Mouse (Mus musculus): ENCODE measurements around the gene Ncam2.
"Not testable (repeated sequence)": the region's sequence is repeated elsewhere in the genome, so short reads cannot be mapped to it uniquely, and the experiment has no call there.

The Ncam2 gene

DNA sequence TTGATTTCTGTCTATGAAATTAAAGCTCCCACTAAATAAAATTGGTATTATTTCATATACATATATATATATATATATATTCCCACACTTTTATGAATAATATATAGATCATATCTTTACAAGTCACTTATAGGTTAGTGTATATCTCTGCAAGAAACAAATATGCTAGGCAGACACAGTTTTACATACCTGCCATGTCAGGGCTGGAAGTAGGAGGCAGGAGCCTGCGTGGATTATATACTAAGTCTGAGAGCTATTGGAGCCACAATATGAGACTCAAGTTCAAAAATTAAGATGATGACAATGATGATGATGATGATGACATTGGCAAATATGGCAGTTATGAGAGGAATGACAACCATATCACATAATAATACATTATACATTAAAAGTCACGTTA is 85.4 kb downstream of the Ncam2 start:
- no peak for DNase-seq (ENCODE audit: low read depth, low spot score)

GRCm38 (mm10) chr16:81303806-81304205 is 103.3 kb downstream of the Ncam2 start:
- no peak for DNase-seq (ENCODE audit: low read depth, low spot score)

DNA sequence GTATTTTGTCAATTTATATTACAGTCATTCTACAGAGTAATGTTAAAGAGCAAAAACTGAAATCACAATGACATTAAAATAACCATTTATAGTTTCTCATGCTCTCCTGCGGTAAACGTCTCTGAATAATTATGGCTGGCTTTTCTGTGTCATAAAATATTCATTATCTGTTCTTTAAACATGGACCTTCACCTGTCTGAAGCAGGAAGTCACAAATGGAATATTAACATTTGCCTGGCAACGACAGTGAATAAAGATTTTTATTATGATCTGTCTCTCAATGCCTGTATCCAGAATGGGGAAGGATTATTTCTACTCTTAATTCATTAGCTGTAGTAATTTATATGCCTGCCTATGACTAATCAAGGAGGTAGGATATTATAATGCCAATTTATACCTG is 108.7 kb downstream of the Ncam2 start:
- DNase-seq (ENCODE audit: low read depth, low spot score), result no peak

- no peak for DNase-seq (ENCODE audit: low read depth, low spot score)
These were observed 118.5 kb downstream of the Ncam2 start for GRCm38 (mm10) chr16:81319037-81319436.

GRCm38 (mm10) chr16:81330539-81330938 is 130.0 kb downstream of the Ncam2 start:
- no peak for DNase-seq (ENCODE audit: low read depth, low spot score)

DNA sequence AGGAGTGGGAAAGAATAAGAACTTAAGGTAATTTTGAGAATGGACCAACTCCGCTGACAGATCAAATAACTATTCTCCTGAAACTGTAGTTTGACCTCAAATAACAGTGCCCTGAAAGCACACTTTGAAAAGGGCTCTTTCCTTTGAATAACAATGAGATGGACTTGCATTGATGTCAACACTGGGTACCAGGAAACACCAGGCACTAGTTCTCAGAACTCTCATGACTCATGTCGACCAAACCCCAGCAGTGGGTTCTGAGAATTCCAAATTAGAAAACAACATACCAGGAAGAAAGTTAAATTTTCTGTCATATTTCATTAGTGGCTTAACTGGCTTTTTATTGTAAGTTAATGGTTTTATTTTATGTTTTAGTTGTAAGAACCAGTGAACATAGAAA is 165.4 kb downstream of the Ncam2 start:
- no peak for DNase-seq (ENCODE audit: low read depth, low spot score)

DNA sequence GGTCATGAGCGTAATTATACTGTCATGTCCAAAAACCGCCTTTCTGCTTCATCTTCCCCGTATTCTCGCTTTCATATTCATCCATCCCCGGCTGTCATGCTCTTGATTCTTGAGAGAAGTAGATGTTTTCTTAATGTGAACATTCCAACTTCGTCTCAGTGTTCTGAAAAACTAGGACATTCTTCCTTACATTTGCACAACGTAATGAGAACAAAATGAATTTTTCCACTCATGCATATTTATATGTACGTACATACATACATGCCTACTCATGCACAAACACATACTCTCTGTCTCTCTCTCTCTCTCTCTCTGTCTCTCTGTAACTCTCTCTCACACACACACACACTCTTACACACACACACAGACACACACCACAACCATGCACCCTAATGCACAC is 173.7 kb downstream of the Ncam2 start:
- no peak for DNase-seq (ENCODE audit: low read depth, low spot score)

- no peak for DNase-seq (ENCODE audit: low read depth, low spot score)
These were observed 179.9 kb downstream of the Ncam2 start for GRCm38 (mm10) chr16:81380434-81380833.

- DNase-seq (ENCODE audit: low read depth, low spot score), result no peak
These were observed 188.1 kb downstream of the Ncam2 start for GRCm38 (mm10) chr16:81388646-81389045.

DNA sequence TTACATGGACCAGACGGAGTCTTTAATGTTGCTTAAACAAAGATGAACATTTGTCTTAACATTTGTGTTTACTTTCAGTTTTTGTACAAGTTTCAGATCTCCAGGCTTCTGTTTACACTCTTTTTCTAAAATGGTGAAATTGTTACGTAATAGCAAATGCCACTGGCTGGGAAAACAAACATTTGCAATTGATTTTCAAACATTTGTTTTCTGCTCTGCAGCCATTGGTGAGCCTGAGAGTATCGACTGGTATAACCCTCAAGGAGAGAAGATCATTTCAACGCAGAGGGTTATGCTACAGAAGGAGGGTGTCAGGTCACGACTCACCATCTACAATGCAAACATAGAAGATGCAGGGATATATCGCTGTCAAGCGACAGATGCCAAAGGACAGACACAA is 234.1 kb downstream of the Ncam2 start:
- DNase-seq (ENCODE audit: low read depth, low spot score), result no peak

DNA sequence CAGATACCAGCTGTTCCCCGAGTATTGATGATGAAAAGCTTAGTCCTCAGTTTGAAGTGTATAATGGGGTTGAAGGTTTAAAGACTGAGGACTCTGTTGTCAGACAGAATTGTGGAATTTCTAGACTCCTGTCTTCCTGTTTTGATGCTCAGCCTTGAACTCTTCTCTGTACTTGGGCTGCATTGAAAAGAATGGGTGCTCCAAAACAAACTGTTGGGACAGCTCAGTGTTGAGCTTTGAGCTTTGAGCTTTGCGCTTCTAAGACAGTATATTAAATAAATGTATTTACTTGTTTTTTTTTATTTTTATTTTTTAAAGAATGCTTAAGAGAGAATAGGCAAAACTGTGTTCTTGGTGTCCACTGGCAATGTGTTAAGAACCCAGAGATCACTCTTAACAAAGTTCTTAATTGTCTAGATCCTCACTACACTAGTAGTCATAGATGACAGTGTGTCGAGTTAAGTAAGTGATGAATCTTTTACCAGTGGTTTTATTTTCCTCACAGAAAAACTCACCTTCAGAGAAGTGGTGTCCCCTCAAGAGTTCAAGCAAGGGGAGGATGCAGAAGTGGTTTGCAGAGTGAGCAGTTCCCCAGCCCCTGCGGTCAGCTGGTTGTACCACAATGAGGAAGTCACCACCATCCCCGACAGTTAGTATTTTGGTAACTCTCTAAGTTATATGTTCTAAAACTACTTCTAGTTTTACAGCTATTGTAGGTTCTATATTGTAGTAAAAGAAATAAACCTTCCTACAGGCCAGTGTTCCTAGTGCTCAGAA is 236.8 kb downstream of the Ncam2 start:
- no peak for DNase-seq (ENCODE audit: low read depth, low spot score)

DNA sequence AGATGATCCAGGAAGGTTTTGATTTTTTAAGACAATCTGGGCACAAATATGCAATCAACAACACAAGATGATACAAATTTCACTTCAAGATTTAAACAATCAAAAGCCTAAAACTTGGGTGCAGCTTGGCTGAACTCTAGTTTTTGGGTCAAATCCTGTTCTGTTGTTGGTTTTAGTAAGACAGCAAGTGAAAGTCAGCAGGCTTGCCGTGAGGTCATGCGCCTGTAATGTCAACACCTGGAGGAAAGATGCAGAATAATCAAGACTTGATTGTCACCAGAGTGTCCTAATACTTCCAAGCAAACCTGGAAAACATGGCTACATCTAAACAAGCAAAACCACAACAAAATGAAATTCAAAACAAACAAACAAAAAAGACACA is 237.4 kb downstream of the Ncam2 start:
- no peak for DNase-seq (ENCODE audit: low read depth, low spot score)

DNA sequence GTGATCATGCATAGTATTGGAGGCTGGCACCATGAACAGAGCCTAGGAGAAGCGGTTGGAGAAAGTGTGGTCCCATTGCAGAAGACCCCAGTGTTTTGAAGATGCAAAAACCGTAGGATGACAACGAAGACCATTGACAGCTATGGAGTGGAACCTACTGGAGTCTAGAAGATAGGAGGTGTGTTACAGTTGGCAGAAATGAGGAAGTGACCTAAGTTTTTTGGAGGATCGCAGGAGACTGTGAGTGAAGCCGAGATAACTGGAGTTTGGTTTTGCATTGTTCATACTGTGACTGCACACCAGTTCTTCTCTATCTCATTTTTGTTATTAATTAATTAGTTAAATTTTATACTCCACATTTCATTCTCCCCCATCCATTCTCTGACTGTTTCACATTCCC is 250.4 kb downstream of the Ncam2 start:
- no peak for DNase-seq (ENCODE audit: low read depth, low spot score)

GRCm38 (mm10) chr16:81452988-81453387 is 252.5 kb downstream of the Ncam2 start:
- no peak for DNase-seq (ENCODE audit: low read depth, low spot score)

DNA sequence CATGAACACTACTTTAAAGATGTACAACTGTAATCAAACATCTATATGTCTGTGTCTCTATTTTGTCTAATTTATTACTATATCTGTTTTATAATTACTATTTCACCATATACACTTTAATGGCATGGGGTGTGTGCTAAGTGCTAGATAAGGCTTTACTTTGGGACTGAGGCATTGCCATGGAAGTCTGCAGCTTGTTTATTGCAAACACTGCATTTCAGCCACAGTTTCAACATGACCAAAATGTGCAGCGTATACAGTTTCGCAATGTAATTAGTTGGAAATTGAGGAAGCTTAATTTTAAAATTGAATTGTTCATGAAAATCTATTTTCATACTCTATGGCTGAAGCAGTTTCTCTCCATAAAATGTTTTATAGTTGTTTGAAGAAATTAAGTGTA is 254.0 kb downstream of the Ncam2 start:
- no peak for DNase-seq (ENCODE audit: low read depth, low spot score)

- not testable (repeated sequence) for DNase-seq (ENCODE audit: low read depth, low spot score)
These were observed 262.2 kb downstream of the Ncam2 start for GRCm38 (mm10) chr16:81462731-81463130.

- no peak for DNase-seq (ENCODE audit: low read depth, low spot score)
These were observed 272.4 kb downstream of the Ncam2 start for GRCm38 (mm10) chr16:81472925-81473324.

DNA sequence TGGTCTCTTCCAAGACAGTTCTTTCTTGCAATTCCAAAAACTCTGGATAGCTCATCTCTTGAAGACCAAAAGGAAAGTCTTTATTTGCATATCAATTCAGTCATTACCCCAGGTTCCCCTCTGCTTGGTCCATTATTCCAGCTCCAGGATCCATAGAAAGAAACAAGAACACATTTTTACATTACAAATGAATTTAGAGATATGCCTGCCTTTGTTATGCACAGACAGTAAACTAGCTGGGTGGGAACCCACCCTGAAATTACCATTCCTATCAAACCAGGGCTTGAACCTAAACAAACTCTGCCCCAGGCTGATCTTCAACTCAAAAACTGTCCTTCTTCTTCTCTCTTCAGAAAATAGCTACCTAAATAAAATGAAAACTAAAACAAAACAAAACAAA is 280.6 kb downstream of the Ncam2 start:
- DNase-seq (ENCODE audit: low read depth, low spot score), result no peak

- DNase-seq (ENCODE audit: low read depth, low spot score), result no peak
These were observed 295.6 kb downstream of the Ncam2 start for GRCm38 (mm10) chr16:81496111-81496510.

DNA sequence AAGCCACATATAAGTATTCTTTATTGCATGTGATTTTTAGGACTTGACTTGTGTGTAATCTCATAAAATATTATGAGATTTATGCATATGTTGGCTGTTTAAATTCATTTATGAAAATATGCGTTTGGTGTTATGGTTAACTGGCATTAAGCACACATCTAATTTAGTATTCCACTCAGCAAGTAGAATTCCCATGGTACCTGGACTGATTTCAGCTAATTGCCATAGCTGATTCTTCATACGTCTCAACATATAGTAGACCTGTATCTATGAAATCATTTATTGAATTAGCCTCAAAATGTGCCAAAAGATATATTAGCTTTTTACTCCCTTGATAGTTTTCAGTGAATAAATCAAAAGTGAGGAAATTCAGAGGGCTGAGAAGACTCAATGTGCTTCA is 302.1 kb downstream of the Ncam2 start:
- DNase-seq (ENCODE audit: low read depth, low spot score), result no peak

DNA sequence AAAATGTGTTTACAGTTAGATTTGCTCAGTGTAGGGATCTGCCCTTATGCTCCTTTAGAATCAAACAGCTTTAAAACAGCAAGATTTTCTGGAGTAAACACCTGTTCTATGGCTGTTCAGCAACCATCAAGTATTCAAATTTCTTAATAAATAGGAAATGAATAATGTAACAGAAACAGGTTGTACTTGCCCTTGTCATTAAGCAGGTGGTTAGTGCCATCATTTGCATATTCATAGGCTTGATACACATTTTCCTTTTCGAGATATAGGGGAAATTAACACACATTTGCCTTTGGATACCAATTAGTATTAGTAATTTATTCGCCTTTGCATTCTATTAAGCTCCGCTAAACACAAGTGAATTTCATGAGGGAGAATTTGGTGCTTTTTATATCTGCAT is 335.7 kb downstream of the Ncam2 start:
- no peak for DNase-seq (ENCODE audit: low read depth, low spot score)

DNA sequence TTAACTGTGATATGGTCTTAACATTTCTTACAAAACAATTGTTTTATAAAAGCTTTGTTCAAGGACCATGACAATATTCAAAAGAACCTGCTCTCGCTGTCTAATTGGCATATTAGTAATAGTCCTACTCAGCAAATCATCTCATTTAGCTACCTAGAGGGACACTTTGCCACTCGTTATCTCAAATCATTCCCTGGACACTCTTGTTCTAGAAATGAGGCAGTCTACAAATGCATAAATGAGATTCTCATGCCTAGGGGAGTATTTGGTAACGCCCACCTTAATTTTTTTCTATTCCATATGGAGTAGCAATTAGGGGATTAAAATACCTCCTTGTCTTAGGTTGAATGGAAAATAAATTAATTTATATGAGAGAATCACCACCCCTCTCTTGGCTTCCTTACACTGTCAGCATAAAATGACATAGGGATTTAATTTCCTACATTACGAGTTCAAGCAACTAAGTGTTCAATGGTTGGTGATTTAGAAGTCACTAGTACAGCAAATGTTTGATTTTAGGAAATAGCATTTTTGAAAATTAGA is 387.1 kb downstream of the Ncam2 start:
- no peak for DNase-seq (ENCODE audit: low read depth, low spot score)

DNA sequence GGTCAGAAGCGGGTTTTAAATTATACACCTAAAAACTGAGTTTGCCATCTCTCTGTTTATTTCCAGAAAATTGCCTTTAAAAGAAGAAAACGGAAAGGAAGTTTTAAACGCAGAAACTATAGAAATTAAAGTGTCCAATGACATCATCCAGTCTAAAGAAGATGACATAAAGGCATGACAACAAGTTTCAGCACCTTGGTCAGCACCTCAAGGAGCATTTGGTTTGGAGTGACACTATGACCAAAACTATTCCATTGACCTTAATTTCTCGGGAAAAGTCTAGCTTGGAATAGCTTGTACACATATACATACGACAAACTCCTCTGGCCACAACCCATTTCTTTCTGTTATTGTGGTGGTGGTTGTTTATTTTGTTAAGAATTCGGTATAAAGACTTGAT is 422.8 kb downstream of the Ncam2 start:
- DNase-seq (ENCODE audit: low read depth, low spot score), result no peak

- no peak for DNase-seq (ENCODE audit: low read depth, low spot score)
These were observed 423.3 kb downstream of the Ncam2 start for GRCm38 (mm10) chr16:81623776-81624175.
